Mouse (Mus musculus) adrenal gland (tissue): Measurements from ENCODE around the gene Pla2r1.

Experiments
- intact Hi-C: fragments of 180-260 bp; cut with DNase I; formaldehyde crosslinking; loops from one replicate; pipeline ENCODE4 v1.15.1; 2025

The Pla2r1 gene

GRCm38 (mm10) chr2:60504718-60505117 is 48.4 kb downstream of the Pla2r1 start:
- intact Hi-C loops: no loop called here

DNA sequence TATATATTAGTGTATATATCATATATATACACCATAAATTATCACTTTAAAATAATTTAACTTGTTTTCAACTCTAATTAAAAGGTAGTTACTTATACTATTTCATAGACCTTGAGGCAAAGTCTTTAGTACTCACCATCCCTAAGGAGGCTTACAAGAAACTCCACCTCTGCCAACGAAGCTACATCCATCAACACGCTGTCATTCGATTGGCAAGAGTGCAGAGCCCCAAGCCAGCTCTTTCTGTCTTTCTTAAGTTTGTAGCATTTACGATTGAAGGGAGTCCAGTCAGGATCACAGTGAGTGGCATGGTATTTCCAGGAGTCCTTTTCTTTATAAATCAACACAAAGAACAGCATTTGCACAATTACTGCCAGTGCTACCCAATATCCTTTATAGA is 49.1 kb downstream of the Pla2r1 start:
- intact Hi-C loops: no loop called here

- intact Hi-C loops: no loop called here
Observed at GRCm38 (mm10) chr2:60500583-60501116, 52.5 kb downstream of the Pla2r1 start.

GRCm38 (mm10) chr2:60479906-60480305 is 73.2 kb downstream of the Pla2r1 start:
- intact Hi-C loops: no loop called here

- intact Hi-C loops: no loop called here
Observed at GRCm38 (mm10) chr2:60478778-60479177, 74.3 kb downstream of the Pla2r1 start.

DNA sequence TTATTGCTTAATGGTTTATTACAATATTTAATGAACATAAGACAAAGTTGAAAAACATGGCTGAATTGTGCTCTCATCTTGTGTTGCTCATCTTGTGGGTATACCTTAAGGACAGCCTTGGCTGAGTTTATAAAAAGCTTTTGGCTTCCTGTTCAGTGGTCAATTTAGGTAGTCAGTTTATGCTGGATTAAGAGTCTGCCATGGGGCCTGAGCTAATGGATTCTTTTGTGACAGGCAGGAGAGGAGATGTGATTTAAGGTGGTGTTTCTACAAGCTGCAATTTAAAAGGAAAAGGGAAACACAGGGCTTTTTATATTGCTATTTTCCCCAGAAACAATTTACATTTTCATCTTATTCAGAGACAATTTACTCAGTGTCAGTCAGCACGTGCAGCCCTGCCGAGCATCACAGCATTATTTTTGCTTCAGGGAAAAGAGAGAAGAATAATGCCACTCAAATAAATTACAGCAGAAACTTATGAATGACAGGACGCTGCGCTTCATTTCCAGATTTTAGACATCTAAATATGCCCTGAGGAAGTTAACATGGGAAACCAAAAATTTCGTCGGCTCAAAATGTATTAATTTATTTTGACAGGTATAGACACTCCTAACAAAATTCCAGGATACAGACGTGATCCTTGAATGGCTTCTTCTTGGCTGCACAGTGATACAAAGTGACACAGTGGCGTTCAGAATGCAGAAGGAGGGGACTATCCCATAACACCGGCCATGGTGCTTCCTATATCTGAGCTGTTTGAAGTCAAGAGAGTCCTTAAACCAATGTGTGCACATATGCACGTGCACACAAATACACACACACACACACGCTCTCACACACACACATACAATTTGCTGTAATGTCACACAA is 84.0 kb downstream of the Pla2r1 start:
- intact Hi-C loops: no loop called here

DNA sequence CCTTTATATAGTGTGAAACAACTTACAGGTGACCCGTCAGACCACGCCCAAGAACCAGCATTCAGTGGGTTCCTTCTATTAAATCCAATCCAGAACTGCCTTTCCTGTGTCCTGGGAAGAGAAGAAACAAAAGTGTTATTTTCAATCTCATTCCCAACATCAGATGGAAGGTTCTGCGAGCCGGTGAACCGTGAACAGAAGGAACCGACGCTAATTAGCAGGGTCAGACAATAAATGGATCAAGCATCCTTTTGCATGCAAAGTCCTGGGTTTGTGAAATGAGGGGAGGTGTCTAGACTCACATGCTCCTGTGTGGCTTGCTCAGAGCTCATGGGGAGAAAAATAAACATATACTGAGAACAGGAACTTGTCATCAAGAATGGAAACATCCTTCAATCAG is 100.7 kb downstream of the Pla2r1 start:
- intact Hi-C loops: no loop called here

GRCm38 (mm10) chr2:60451119-60451773 is 101.9 kb downstream of the Pla2r1 start:
- intact Hi-C loops: no loop called here

GRCm38 (mm10) chr2:60449732-60450131 is 103.4 kb downstream of the Pla2r1 start:
- intact Hi-C loops: no loop called here

DNA sequence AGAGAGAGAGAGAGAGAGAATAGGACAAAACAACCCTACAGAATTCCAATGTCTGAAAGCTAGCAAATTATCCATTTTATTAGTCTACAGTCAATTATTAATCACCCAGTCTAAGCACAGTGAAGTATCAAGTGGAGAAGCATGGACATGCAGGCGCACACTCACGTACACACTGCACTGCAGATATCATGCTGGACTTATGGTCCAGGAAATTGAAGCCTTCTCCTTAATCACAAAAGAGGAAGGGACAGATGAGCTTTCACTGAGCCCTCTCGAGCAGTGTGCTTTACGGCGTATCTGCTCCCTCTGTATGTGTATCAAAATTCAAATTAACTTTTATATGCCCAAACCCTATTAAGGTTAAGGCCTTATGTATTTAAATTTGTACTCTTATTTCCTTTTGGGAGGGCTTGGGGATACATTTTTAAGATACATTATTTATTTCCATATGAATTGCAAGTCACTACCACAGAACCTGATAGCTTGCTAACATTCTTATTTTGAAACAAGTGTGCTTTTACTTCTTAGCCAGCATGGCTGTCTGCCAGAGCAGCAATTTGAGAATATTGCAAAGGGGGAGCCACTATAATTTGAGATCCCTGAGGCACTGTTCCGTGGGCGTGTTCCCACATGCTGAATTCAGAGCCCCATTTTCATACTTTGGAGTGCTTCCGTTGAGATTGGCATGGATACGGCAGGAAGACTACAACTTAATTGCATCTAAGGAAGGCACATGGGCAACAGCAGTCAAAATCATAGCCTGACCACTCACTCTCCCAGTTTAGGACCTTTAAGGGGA is 108.2 kb downstream of the Pla2r1 start:
- intact Hi-C loops: no loop called here

DNA sequence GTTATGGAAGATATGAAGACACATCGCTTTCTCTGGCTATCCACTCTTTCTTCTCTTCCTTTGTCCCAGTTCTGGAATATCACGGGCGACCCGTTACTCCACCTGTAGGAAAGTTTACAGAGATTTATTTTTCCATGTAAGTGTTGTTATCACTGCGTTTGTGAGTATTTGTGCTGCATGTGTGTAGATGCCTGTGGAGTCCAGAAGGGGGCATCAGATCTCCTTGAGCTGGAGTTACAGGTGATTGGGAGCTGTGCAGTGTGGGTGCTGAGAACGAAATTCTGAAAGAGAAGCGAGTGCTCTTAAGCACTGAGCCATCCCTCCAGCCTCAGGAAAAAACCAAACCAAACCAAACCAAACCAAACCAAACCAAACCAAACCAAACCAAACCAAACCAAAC is 109.8 kb downstream of the Pla2r1 start:
- intact Hi-C loops: no loop called here

DNA sequence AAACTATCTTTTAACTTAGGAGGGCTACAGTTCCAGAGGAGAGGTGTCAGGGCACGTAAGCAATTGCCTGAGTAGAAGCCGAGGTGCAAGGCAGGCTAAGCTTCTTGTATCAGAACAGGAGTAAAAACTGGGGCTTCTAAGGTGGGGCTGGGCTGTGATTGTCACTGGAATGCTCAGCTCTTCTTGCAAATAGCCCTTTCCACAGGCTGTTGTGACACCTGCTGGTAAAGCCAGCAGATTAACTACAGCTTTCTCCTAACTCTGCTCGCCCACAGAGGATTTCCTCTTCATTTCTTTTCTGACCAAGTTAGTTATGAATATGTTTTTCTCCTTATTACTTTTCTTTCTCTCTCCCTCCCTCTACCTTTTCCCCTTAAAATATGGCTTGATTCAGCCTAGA is 111.2 kb downstream of the Pla2r1 start:
- intact Hi-C loops: no loop called here

DNA sequence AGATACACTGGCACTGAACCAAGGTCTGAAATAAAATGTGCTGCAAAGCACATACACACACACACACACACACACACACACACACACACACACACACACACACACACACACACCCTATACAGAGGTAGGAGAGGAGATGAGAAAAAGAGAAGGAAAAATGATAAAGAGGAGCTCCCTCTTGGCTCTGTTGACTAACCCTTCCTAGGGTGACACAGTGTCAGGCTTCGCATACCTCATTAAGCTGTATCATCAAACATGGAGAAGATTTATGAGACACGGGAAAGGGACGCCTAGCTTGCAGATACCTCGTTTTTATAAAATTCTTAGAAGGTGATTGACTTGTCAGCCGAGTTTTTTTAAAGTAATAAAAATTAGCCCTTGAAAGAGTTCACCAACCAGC is 116.3 kb downstream of the Pla2r1 start:
- intact Hi-C loops: no loop called here

GRCm38 (mm10) chr2:60430315-60431021 is 122.6 kb downstream of the Pla2r1 start:
- intact Hi-C loops: no loop called here

GRCm38 (mm10) chr2:60418075-60418474 is 135.0 kb downstream of the Pla2r1 start:
- intact Hi-C loops: no loop called here

DNA sequence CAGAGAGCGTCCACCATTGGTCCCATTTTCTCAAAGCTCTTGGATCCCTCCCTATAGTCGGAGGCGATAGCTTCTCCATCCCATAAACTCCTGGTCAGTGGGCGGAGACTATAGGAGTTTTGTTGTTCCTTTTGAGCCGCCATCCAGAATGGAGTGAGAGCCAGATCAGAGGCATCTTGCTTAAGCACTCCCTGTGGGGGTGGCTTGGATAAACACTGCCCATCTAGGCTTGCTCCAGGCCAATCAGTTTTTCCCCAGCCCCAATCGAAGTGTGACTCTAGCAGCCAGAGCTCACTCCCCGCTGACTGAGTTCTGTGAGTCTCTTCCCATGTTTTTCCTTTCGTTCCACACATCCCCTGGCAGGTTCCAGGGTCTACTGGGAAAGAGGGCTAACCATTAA is 138.8 kb downstream of the Pla2r1 start:
- intact Hi-C loops: no loop called here

GRCm38 (mm10) chr2:60413006-60413650 is 140.0 kb downstream of the Pla2r1 start:
- intact Hi-C loops: no loop called here

DNA sequence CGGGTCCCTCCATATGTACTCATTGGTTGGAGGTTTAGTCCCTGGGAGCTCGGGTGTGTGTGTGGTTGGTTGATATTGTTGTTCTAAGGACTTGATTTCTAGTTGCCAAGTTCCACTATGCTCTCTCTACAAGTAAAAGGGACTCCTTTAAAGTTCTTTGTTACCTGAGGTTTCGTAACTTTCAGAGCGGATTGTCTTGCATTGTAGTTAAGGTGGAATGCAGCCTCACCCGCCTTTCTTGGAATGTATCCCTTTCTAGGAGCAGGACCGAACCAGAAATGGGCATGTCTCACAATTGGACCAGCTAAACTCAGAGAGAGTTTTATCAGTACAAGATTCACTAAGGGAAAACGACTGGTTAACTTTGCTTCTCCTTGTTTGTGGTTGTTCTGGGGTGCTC is 141.9 kb downstream of the Pla2r1 start:
- intact Hi-C loops: no loop called here

GRCm38 (mm10) chr2:60409989-60410763 is 142.9 kb downstream of the Pla2r1 start:
- intact Hi-C loops: no loop called here

- intact Hi-C loops: no loop called here
Observed at GRCm38 (mm10) chr2:60409194-60409593, 143.9 kb downstream of the Pla2r1 start.
